Mouse (Mus musculus) adipocyte (in vitro differentiated cells): ENCODE measurements around the gene Qrfpr.

Source experiments
- DNase-seq: peaks from one replicate; pipeline ENCODE4 v3.0.0-alpha.2; 2016; ENCODE audit warnings: low spot score

Gene Qrfpr

DNA sequence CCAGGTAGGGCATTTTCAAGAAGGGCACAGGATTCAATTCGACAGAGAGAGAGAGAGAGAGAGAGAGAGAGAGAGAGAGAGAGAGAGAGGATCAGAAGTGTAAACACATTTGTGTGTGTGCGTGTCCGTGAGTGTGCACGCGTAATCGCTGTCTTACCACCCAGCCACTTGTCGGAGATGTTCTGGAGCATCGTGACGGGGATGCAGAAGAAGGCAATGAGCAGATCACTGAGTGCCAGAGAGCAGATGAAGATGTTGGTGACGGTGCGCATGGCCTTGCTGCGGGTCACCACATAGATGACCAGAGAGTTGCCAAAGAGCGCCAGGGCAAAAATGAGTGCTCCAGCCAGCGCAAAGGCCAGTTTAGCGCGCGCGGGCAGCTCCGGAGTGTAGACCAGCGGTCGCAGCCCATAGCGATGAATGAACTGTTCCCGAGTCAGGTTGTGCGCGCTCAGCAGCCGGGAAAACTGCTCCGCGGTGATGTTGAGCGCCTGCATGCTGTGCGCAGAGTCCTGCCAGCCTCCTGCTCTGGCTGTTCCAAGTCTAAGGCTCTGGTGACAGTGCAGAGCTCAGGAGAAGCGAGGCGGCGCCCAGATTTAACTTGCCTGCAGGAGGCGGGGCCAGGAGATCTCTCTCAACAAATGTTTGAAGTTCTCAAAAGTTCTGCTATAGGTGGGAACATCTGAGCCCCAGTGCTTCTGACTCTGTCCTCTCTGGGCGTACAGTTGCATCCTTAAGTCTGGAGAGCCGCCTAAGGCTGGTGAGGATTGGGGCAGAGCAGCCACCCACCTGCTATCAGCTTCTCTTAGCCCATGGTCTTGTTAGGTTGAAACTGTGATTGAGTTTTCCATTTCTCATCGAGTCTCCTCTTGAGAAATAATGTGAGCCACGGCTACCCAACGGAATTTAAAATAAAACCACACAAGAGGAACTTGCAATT lies at the start of gene Qrfpr:
Gene Qrfpr, minus strand, starts transcription at position 571 of the 940 bp plus-strand sequence.
- no peak for DNase-seq

DNA sequence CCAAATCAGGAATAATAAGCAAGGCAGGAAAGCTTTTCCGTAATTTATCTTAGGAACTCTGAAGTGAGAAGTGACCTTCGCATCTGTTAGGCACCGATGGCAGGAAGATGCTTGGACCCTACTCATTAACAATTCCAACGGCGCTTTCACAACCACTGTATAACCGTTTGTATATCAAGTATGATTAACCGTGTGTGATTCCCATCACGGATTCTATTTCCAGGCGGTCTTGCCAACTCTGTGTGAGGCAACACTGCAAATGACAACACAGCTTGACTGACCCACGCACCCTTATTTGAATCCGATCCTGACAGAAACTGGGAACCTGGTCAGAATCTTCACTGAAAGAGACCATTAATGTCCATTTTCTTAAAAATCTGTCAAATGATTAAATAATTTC lies 41.8 kb upstream of the Qrfpr start:
- DNase-seq, result no peak

DNA sequence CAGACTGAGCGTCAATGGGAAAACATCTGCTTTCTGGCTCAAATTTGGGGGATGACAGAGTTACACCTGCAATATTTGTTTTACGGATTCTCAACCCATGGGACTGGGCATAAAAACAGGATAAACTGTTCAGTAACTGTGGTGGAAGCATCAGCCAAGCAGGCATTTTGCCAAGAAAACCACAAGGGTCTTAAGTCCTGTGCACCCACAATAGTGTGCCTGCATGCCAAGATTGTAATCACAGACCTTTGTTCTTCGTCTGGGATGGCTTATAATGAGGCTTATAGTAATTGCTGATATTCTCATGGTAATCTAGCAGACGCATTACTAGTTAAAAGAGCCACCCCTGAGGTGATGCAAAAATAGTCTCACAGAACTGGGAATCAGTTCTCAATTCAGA lies 41.2 kb upstream of the Qrfpr start:
- no peak for DNase-seq

DNA sequence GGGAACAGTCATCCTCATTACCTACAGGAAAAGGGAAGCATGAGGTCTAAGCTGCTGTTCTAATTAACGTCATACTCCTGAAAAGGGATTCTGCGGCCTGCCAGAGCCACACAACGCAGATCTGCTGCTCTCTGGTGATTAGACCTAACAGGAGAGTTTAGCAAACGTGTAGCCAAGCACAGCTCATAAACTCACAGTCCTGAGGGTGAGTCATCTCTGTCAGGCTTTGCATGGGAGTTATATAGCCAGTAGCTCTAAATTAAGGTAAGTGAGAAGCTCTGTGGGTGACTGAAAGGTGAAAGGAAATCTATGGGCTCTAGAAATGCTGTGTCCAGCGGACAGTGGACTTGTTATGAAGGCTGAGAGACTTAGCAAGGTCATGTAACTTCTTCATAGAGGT lies 28.5 kb upstream of the Qrfpr start:
- no peak for DNase-seq

DNA sequence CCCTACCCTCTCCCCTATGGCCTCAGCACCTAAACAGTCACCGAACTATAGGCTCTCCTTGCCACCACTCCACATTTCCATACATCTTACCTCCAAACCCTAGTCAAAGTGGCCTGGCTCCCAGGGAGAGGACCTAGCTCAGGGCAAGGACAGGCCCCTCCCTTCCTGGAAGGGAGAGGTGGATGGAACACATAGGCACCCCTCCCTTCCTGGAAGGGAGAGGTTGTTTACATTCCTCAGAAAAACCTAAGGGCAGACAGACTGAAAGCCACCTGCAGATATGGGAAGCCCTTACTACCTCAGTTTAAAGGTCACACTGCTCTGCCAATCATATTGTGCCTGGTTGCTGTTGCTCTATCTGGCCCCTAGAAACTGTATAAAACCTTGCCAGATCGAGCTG lies 26.3 kb upstream of the Qrfpr start:
- DNase-seq, result no peak

DNA sequence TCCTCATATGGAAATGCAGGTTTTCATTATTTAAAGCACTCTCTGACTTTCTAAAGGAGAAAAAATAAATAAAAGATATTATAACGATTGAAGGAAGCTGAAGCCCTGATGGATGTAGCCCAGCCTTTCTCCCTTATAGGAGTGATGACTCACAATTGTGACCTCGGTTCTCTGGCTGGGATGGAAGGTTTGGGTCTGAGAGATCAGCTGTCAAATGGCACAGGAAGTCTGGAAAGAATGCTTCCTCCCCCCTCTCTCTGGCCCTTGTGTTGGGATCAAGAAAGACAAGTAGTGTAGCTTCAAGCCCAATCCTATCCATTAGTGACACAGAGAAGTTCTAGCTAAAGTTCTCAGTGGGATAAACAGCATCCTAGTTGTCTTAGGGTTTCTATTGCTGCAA lies 7.8 kb upstream of the Qrfpr start:
- DNase-seq, result no peak

DNA sequence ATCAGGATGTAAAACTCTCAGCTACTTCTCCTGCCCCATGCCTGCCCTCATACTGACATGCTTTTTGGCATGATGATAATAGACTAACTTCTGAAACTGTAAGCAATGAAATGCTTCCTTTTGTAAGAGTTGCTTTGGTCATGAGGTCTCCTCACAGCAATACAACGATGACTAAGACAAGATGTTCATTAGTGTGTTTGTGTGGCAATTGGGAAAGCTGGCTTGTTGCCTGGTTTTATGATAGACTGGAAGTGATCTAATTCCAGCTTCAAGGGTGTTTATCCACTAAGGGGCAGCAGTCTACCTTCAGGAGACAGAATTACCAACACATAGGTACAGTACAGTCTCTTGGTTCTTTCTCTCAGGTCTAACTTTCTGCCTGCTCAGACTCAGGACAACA lies 5.1 kb upstream of the Qrfpr start:
- DNase-seq, result peak; percentile 28

DNA sequence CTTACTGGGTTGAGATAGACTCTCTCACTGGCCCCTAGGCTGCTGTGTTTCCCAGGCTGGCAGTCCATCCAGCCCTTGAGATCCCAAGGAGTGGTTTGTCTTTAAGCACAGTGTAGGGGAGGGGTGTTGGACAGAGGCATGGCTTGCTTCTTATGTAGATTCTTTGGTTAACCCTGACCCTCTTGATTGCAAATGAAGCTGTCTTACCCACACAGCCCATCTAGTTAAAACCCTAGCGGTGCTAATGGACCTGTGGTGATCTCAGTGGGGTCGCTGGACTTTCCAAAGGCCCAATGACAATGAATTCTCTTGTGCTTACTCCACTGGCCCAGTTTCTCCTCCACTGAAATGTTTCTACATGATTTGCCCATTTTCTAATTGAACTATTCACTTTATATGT lies 1.2 kb upstream of the Qrfpr start:
- DNase-seq, result no peak

DNA sequence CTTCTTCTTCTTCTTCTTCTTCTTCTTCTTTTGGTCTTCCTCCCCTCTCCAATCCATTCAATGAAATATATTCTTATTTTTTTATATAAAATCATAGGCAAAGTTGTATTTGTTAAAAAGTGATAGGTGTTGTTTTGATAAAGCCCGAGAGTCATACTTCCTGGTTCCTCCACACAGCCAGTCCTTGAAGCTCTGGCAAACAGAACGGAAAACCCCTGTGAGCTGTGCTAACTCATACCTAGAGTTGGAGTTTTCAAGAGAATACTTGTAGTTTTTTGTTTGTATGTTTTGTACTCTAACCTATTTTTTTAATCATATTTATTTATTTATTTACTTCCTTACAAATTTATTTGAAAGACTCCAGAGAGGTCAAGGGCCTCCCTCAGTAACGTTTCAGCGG lies 9.4 kb downstream of the Qrfpr start:
- no peak for DNase-seq

DNA sequence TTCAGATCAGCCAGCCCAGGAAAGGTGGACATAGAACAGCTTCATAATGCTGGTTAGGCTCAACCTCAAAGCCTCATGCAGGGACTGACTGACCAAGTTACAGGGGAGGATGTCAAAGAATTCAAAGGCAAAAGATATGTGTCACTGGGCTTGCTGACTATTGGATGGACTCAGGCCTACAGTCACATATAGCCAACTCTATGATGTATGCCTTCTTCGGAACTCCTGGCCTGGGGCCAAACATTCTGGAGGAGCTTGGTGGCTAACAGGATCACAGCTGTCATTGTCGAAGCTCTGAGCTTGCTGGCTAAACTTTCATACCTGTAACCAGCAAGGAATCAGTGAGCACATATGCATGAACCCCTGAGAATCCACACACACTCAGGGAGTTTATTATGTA lies 11.2 kb downstream of the Qrfpr start:
- DNase-seq, result peak; percentile 7

DNA sequence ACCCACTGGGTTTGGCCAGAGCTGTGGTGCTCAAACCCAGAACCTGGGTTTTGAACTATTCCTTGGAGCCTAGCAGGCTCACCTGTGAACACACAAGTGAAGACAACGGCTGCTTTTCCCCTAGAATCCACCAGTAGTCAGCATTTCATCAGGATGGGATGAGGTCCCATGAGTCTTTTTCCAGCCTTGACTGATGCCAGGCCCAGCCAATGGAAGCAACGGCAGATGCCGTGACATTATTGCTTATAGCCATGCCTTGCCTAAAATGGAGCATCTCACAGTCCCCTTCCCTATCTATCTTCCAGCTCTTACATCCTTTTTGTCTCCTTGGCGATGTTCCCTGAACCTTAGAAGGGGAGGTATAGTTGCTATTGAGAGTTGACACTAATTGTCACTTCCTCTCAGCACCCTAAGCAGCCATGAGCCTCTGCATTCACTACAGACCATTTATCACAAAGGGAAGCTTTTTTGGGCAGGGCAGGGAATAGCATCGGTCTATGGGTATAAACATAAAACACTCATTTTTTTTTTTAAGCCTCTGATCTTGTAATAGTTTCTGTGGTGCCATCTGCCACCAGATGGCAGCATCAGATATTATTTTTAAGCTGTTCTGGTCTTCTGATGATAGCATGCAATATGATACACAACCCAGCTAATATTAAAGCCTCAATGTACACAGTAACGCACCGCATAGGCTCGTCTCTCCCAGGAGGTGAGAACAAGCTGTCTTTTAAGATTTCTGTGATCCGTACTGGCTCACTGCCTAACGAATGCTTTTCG lies 12.1 kb downstream of the Qrfpr start:
- peak; percentile 82 for DNase-seq

DNA sequence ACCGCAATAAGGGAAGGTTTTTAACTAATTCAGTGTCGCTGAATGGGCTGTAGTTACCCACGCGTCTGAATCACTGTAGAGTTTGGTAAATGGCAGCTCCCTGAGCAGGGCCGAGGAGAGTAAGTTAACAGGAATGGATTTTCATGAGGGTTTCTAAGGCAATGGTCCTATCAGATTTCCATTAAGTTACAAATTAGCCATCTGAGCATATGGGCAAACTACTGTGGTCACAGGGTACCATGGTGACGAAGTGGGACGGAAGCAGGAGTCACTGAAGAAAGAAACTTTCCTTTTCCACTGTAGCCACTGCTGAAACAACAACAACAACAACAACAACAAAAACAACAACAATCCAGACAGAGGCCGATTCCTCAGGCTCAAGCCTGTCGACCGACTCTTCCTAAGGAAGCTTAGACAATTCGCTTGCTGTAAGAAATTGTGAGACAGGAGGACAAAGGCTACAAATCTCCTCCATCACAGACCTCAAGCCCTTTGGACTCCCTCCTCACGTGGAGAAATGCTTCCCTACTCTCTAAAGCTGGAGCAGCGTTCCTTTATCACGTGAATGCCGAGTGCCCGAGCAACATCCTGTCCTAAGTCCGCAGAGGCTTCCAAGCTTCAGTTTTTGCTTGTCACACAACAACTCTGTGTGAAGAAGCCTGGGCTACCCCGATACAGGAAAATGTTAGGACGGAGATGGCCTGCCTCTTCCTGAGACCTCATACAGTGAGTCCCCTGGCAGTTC lies 14.4 kb downstream of the Qrfpr start:
- no peak for DNase-seq

DNA sequence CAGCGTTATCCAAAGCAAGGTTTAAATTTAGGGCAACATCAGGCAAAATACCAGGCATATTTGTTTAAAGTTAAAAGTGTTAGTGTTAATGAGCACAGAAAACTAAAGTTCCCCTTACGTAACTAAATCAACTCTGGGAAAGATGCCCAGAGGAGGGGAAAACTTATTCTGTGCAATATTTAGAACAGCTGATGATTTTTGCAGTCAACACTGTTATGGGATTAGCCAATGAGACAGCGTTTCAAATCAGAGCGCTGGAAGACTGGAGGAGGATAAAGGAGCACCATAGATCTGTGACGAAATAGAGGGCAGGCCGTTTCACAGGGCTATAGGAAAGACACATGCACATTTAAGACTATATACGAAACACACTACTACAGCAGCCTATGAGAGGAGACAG lies 19.2 kb downstream of the Qrfpr start:
- DNase-seq, result peak; percentile 79

DNA sequence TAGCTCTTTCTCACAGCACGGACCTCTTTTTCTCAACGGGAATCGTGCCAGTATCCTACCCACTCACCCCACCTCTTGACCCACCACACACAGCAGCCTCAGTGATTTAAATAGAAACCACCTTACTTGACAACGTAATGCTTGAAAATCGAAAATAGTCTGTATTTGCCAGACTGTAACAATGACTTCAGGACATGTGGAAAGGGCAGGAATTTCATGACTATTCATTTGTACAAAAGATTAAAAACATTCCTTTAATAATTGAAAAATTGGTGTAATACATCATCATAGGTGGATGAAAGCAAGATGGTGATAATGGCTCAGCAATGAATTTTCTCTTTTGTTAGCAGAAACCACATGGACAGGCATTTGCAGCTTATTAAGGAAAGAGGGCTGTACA lies 21.0 kb downstream of the Qrfpr start:
- DNase-seq, result no peak

DNA sequence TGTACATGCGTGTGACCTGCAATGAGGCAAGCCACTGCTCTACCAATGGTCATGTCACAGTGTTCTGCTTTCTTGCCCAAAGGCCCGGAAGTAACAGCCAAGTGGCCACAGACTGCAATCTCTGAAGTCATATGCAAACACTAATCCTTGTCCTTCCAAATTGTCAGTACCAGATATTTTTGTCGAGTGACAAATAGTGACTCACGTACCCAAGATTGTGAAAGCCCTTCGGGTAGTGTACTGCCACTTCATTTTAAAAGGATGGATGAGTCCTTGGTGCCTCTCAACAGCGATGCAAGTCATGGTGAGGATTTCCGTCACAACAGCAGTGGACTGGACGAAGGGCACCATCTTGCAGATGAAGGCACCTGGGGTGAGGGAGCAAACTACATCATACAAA lies 32.9 kb downstream of the Qrfpr start:
- DNase-seq, result no peak

DNA sequence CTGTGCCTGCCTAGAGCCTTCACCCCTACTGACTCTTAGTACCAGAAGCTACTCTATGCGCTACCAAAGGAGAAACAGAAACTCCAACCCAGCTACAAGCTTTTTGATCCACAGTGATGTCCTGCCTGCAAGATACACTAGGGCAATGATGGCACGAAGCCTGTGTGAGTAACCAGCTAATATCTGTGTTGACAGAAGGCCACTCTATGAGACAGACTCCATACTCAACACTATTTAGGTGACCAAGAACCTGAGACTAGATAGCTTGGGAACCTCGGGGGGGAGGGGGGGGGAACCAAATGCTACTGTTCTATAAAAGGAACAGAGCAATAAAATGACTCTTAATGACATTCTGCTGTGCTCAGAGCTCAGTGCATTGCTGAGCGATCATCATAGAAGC lies 35.6 kb downstream of the Qrfpr start:
- DNase-seq, result no peak

DNA sequence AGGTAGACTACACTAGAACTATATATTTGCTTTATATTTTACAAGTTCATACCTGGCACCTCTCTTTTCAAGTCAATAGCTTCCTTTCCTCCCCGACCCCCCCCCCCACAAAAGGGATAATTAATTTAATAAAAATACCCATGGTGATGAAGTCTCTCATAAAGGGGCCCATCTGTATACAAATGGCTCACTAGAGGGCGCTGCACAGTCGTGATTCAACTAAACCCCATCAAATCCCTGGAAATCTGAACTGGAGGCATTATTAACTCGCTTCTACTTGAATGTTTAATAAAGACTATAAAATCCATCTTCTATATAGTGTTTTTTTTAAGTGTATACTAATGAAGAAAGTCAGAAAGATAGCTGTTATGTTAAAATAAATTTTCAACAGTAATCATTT lies 40.6 kb downstream of the Qrfpr start:
- DNase-seq, result peak; percentile 81

DNA sequence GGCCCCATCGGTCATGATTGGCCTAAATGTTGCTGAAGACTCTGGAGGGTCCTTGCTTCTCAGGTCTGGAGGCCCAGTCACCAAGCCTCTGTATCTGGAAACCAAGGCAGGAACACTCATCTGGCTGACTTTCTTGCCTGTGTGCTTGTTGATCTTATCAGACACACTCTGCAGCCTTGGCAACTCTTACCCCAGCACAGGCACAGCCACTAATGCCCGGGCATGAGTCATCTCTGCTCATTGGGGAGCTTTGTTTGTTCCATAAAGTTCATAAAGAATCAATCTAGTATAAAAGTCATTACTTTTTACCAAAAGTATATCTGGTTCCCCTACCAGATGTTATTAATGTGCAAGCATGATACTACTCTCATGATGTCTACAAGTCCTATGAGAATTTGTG lies 48.4 kb downstream of the Qrfpr start:
- peak; percentile 57 for DNase-seq

DNA sequence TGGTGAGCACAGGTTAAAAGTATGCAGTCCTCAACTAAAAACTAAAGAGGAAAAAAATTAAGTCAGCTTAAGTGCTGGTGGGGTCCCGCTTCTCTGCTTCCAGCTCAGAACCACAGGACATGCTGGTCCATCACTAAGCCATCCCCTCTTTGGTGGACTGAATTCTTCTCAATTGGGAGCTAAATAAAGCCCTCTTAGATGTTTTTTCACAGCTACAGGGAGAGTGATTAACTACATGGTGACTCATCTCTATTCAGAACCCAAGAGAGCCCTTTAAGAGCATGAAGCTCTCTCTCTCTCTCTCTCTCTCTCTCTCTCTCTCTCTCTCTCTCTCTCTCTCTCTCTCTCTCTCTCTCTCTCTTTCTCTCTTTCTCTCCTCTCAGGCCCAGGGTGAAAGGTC lies 50.8 kb downstream of the Qrfpr start:
- DNase-seq, result no peak

DNA sequence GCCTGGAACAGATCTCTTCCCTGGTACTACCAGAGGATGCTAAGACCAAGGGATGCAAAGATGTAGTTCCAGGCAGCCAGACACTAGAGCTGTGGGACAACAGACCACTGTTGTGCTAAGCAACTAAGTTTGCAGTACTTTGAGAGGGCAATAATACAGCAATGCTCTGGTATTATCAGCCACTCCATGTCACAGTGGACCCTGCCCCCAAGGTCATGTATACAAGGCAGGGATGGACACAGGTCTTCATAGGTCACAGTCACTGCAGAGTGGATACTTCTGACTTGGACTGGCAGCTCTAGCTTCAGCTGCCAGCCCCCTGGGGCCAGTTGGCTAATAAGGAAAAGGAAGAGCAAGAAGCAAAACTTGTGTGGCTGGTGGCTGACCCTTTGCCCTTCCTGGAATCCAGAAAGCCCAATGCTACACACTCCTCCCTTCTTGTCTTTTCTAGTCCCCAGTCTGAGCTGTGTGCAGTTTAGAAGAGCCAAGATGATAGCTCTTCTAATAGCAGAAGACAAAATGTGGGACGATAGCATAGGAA lies 51.4 kb downstream of the Qrfpr start:
- peak; percentile 57 for DNase-seq

DNA sequence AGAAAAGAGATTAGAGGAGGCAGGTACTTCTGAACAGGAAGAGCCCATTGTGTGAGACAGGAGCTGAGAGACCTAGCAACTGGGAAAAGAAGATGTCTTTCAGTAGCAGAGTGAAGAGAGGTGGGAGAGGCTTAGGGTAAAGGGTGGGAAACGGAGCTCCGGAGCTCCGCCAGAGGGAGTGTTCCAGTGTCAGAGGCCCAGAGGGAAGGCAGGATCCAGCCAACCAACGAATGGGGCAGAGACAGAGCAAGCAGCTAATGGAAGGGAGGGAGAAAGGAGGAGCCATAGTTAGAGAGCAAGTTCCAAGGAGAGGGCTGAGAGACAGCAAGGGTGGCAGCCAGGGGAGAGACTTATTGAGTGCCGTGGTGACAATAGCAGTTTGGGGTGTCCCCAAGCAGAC lies 66.8 kb downstream of the Qrfpr start:
- no peak for DNase-seq

DNA sequence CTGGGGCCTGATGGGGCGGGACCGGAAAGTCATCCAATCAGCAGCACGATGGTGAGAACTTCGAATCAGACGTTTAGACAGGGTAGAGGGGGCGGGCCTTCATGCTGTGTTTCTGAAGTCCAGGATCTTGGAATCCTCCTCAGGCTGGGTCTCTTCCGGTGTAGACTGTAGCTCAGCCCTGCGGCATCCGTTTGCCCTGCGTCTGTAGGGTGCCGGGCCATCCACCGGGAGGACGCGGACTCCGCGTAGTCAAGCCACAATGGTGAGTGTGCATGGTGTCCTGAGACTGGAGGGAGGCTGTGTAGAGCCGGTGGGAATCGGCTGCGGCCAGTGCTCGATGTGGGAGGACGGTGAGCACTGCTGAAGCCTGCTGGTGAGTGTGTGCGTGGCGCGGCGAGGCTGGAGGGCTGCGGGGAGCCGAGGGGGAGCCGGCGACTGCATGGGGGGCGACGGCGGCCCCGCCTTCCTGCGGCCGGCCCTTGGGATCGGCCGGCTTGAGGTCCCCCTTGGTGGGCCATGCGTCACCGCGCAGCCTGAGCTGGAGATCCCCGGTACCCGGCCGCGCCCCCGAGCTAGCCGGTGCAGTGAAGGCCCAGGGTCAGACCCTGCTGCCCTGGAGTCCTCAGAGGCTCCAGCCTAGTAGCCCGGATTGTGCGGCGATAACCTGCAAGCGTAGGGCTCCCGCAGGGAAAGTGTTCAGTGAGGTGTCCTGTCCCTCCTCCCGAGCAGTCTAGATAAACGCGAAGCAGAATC lies 71.0 kb downstream of the Qrfpr start, which contains the start of gene D3Ertd254e:
Gene D3Ertd254e, plus strand, starts transcription at position 84 of the 753 bp plus-strand sequence.
- DNase-seq, result peak; percentile 98
